Mouse (Mus musculus) monocyte, adult 59 days (primary cell): Measurements from ENCODE around the gene Nup88. TPM values are rescaled to one million over a fixed set of nuclear protein-coding genes. Genes with fewer than 3 reads are reported as not detected.

Experiments used
- total RNA-seq, 2 experiments: library from RNA; stranded (reverse); gene quantifications; one replicate each; pipeline ENCODE4 v1.2.4; 2023

Nup88 gene
- total RNA-seq, result 10 to 100 TPM; 56.3 to 65.5 TPM

GRCm38 (mm10) chr11:70969821-70970559 lies at the start of gene Nup88, which contains the start of gene Rpain:
Gene Nup88 (minus strand): TSS chr11:70969973.
Gene Rpain (plus strand): TSS chr11:70970213.

GRCm38 (mm10) chr11:71004316-71004773 lies 34.6 kb upstream of the Nup88 start, which contains the start of gene Dhx33:
Gene Dhx33 (minus strand): TSS chr11:71004437.

GRCm38 (mm10) chr11:70982557-70983228 lies 12.9 kb upstream of the Nup88 start, which contains the start of gene C1qbp:
Gene C1qbp (minus strand): TSS chr11:70983026.

Other genes with a start within 250 kb of the Nup88 start
- 1 to 10 TPM; 1.1 to 2.1 TPM for gene Zfp3, start 205.8 kb downstream of the Nup88 start, total RNA-seq
- gene Scimp, start 157.4 kb downstream of the Nup88 start, total RNA-seq, result 1 to 10 TPM; 4.6 to 5.6 TPM
- gene Rabep1, start 125.2 kb downstream of the Nup88 start, total RNA-seq, result 10 to 100 TPM; 32.1 to 34.3 TPM
- 10 to 100 TPM; 30.3 to 36.2 TPM for gene Rpain, start 240 bp upstream of the Nup88 start, total RNA-seq
- gene C1qbp, start 13.1 kb upstream of the Nup88 start, total RNA-seq, result 10 to 100 TPM; 55.7 to 60.5 TPM
- 10 to 100 TPM; 18.1 to 21.5 TPM for gene Dhx33, start 34.5 kb upstream of the Nup88 start, total RNA-seq
- gene Mis12, start 49.6 kb upstream of the Nup88 start, total RNA-seq, result 10 to 100 TPM; 13.0 to 18.3 TPM
- 10 to 100 TPM; 39.1 to 44.5 TPM for gene Derl2, start 49.9 kb upstream of the Nup88 start, total RNA-seq
- gene 6330403K07Rik, start 63.5 kb upstream of the Nup88 start, total RNA-seq, result not detected
- 10 to 100 TPM; 23.7 to 27.8 TPM for gene Nlrp1a, start 174.7 kb upstream of the Nup88 start, total RNA-seq